Mouse (Mus musculus): ENCODE results near the gene Prdm2. TPM values are rescaled to one million over a fixed set of nuclear protein-coding genes. Genes with fewer than 3 reads are reported as not detected.
A peak's percentile ranks its signal among the peaks of the same experiment; 100 is the strongest.

Gene Prdm2
- 10 to 100 TPM; 20.3 to 28.1 (median 25.8) TPM for total RNA-seq (2022)

- DNase-seq (ENCODE audit: low spot score in 2 of 2) = peak; percentile 37 to 51
Observed at GRCm38 (mm10) chr4:143212341-143213174, at the start of gene Prdm2. Gene Prdm2 (minus strand): TSS chr4:143212995.

- no peak for DNase-seq (ENCODE audit: low spot score in 2 of 2)
Observed at GRCm38 (mm10) chr4:143259718-143260349, 47.0 kb upstream of the Prdm2 start.

GRCm38 (mm10) chr4:143258517-143258916 is 45.7 kb upstream of the Prdm2 start:
- peak in 1 of 2 experiments; percentile 8 for DNase-seq (ENCODE audit: low spot score in 2 of 2)

- DNase-seq (ENCODE audit: low spot score in 2 of 2) = no peak
Observed at GRCm38 (mm10) chr4:143257971-143258370, 45.2 kb upstream of the Prdm2 start.

GRCm38 (mm10) chr4:143255541-143255940 is 42.7 kb upstream of the Prdm2 start:
- DNase-seq (ENCODE audit: low spot score in 2 of 2) = no peak

- DNase-seq (ENCODE audit: low spot score in 2 of 2) = no peak
Observed at GRCm38 (mm10) chr4:143253356-143253755, 40.6 kb upstream of the Prdm2 start.

- DNase-seq (ENCODE audit: low spot score in 2 of 2) = no peak
Observed at GRCm38 (mm10) chr4:143248050-143248449, 35.3 kb upstream of the Prdm2 start.

- no peak for DNase-seq (ENCODE audit: low spot score in 2 of 2)
Observed at GRCm38 (mm10) chr4:143241294-143241693, 28.5 kb upstream of the Prdm2 start.

GRCm38 (mm10) chr4:143239615-143240201 is 26.9 kb upstream of the Prdm2 start:
- no peak for DNase-seq (ENCODE audit: low spot score in 2 of 2)

GRCm38 (mm10) chr4:143239117-143239516 is 26.3 kb upstream of the Prdm2 start:
- DNase-seq (ENCODE audit: low spot score in 2 of 2) = no peak

GRCm38 (mm10) chr4:143238241-143239031 is 25.6 kb upstream of the Prdm2 start:
- DNase-seq (ENCODE audit: low spot score in 2 of 2) = no peak

- DNase-seq (ENCODE audit: low spot score in 2 of 2) = no peak
Observed at GRCm38 (mm10) chr4:143231790-143232422, 19.1 kb upstream of the Prdm2 start.

- no peak for DNase-seq (ENCODE audit: low spot score in 2 of 2)
Observed at GRCm38 (mm10) chr4:143231110-143231509, 18.3 kb upstream of the Prdm2 start.

GRCm38 (mm10) chr4:143227976-143228375 is 15.2 kb upstream of the Prdm2 start:
- no peak for DNase-seq (ENCODE audit: low spot score in 2 of 2)

GRCm38 (mm10) chr4:143225886-143226285 is 13.1 kb upstream of the Prdm2 start:
- DNase-seq (ENCODE audit: low spot score in 2 of 2) = no peak

- no peak for DNase-seq (ENCODE audit: low spot score in 2 of 2)
Observed at GRCm38 (mm10) chr4:143219316-143219751, 6.5 kb upstream of the Prdm2 start.

GRCm38 (mm10) chr4:143218858-143219257 is 6.1 kb upstream of the Prdm2 start:
- no peak for DNase-seq (ENCODE audit: low spot score in 2 of 2)

GRCm38 (mm10) chr4:143217189-143217588 is 4.4 kb upstream of the Prdm2 start:
- DNase-seq (ENCODE audit: low spot score in 2 of 2) = no peak

- DNase-seq (ENCODE audit: low spot score in 2 of 2) = no peak
Observed at GRCm38 (mm10) chr4:143214221-143214797, 1.5 kb upstream of the Prdm2 start.

- DNase-seq (ENCODE audit: low spot score in 2 of 2) = no peak
Observed at GRCm38 (mm10) chr4:143213571-143213970, 776 bp upstream of the Prdm2 start.

GRCm38 (mm10) chr4:143213175-143213479 is 332 bp upstream of the Prdm2 start:
- no peak for DNase-seq (ENCODE audit: low spot score in 2 of 2)

All from gastrocnemius, adult 8-10 months (tissue).